Mouse (Mus musculus): ENCODE data around the gene Grid2. TPM values are rescaled to one million over a fixed set of nuclear protein-coding genes. Genes with fewer than 3 reads are reported as not detected.

The Grid2 gene
- not detected in 2 replicates for polyA plus RNA-seq (2012; ENCODE audit: insufficient read depth, insufficient read length, missing spikeins)

DNA sequence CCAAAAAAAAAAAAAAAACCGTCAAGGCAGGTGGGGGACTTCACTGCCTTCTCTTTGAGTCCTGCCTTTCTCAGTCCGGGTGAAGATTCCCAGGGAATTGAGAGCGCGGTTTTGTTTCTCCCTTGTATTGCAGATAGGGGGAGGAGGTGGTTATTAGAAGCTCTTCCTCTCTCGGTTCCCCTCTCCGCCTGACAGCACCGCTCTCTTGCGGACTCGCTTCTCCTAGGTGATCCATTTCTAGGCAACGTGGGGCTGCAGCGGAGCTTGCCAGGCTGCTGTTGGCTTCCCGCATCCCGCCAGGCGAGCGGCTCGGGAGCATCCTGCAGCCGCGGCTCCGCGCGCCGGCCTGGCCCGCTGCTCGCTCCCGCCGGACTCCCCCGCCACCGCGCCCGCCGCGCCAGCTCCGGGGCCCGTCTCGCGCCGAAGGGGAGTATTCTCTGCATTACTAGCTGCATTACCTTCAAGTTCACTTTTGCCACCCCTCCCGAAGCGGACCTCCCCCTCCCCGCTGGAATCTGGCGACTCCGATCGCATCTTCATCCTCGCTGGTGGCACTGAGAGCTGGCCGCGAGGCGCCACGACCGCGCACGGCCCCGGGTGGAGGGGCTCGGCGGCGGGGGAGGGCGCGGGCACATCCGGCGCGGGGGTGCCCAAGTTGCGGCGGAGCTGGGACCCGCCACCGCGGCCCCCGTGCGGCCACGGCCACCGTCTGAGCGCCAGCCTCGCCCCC lies at the start of gene Grid2:
TSS of gene Grid2 (plus strand) at position 51 of the 730 bp plus-strand sequence.
- Histone ChIP-seq H3K4me3 (ENCODE audit: insufficient read depth, low read depth, low read length) (peak within 1 kb of the TSS; percentile 22), H3K4me1 (ENCODE audit: control insufficient read depth, insufficient read depth, insufficient read length, low read length) (no peaks in the 10 kb centered on the region; the same call in 1 of the 2 replicates), H3K27ac (replicated peaks; ENCODE audit: low read depth, low read length) (no peak within 1 kb of the TSS)

DNA sequence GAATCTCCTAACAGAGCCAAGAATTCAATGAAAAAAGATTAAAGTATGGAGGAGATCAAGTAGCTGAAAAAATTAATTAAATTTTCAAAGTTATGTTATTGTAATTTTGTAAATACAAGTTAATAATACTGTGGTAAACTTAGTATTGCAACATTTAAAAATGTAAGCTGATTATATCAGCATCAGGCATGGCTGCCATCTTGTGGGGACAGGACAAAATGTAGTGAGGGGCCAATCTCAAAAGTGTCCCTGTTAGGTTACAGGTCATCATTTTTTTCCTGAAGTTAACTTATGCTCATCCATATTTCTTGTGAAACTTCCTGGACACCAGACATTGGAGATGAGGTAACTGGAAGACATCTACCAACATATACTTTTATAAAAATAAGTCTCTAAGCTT lies 4.9 kb upstream of the Grid2 start:
- no peak overlapping the region for H3K4me3 ChIP-seq (ENCODE audit: insufficient read depth, low read depth, low read length)
- no peak overlapping the region for H3K27ac ChIP-seq (replicated peaks; ENCODE audit: low read depth, low read length)
- no peaks in the 10 kb centered on the region for H3K4me1 ChIP-seq (ENCODE audit: control insufficient read depth, insufficient read depth, insufficient read length, low read length)

DNA sequence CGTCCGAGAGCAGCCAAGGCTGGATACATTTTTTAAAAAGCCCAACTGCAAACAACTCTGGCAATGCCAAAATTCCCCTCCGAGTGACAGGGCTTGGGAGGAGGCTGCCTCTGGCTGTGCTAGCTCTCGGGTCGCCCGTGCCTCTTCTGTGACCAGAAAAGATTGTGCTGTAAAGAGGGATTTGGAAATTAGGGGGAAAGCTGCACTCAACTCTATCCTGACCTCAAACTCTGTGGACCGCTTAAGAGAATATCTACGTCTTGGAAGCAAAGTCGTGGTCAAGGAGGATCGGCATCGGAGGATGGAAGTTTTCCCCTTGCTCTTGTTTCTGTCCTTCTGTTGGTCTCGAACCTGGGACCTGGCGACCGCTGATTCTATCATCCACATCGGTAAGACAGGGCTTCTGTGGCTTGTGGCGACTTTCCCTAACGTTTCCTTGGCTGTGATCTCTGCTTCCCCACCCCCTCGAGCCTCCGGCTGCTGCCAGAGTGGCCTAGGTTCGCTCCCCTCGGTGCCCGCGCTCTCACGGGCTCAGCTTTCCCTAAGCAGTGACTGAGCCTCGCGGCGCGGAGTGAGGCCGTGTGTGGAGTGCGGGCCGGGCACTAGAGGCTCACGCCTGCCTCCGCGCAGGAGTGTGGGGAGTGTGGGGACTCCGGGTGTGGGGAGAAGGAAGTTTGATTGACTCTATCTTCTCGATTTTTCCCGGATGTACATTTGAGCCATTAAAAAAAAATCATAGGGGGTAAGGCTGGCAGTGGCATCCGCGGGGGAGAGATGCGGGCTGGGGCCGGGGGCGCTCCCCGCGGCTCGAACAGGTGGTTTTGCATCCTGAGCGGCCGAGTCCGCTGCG lies 1.1 kb downstream of the Grid2 start:
- Histone ChIP-seq H3K4me3 (ENCODE audit: insufficient read depth, low read depth, low read length) (peak overlapping the region; percentile 22), H3K27ac (replicated peaks; ENCODE audit: low read depth, low read length) (no peak overlapping the region), H3K4me1 (ENCODE audit: control insufficient read depth, insufficient read depth, insufficient read length, low read length) (no peaks in the 10 kb centered on the region; the same call in 1 of the 2 replicates)

DNA sequence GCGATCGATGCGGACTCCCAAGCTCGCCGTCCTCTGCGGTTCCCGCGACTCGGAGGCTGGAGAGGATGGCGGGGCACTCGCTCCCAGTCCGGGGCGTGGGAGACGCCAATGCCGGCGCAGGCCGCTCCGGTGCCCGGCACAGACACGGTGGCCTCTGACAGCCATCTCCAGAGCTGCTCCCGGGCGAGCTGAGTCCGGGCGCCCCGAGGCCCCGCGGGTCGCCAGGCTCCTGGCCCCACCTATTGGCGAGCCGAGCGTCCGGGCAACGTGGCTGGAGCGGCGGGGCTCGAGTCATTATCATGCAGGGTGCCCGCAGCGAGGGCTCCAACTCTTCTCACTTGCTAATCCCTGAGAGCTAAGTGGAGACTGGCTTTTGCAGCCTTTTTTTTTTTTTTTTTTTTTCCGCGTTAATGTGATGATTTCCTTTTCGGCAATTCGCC lies 1.8 kb downstream of the Grid2 start:
- Histone ChIP-seq H3K4me1 (ENCODE audit: control insufficient read depth, insufficient read depth, insufficient read length, low read length) (no peaks in the 10 kb centered on the region; the same call in 1 of the 2 replicates), H3K27ac (replicated peaks; ENCODE audit: low read depth, low read length) (no peak overlapping the region), H3K4me3 (ENCODE audit: insufficient read depth, low read depth, low read length) (no peak overlapping the region)

DNA sequence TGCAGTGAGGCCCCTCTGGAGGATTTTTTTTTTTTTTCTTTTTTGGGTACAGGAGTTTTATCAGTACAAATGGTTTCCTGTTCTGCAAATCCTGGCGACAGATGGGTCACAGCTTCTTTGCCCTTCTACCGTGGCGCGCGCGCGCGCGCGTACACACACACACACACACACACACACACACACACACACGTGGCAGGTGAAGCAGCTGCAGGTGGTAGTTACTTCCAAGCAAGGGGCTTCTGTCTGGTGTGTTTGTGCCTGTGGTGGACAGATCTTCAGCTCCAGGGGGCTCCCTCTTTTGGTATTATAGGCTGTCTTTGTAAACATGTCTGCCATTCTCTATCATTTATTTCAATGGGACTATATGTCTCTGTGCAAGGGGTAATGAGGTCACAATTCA lies 2.2 kb downstream of the Grid2 start:
- Histone ChIP-seq H3K27ac (replicated peaks; ENCODE audit: low read depth, low read length) (no peak overlapping the region), H3K4me1 (ENCODE audit: control insufficient read depth, insufficient read depth, insufficient read length, low read length) (no peaks in the 10 kb centered on the region; the same call in 1 of the 2 replicates), H3K4me3 (ENCODE audit: insufficient read depth, low read depth, low read length) (no peak overlapping the region)

DNA sequence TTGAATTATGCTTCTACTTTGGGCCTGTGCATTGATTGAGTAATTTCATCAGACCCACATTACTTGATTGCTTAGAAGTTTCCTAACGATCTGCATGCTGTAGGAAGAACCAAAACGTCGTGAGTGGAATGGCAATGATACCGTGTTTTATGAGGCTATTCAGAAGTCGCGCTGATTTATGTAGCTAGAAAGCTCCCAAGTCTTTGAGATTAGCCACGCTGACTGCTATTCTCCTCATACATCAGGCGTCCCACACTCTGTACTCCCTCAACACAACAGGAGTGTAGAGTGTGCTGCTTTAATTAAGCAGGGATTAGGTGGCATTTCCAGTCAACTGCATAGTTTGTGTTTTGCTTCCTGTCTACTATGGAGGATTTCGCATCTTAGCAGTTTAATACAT lies 4.1 kb downstream of the Grid2 start:
- Histone ChIP-seq H3K4me1 (ENCODE audit: control insufficient read depth, insufficient read depth, insufficient read length, low read length) (no peaks in the 10 kb centered on the region; the same call in 1 of the 2 replicates), H3K27ac (replicated peaks; ENCODE audit: low read depth, low read length) (no peak overlapping the region), H3K4me3 (ENCODE audit: insufficient read depth, low read depth, low read length) (no peak overlapping the region)

DNA sequence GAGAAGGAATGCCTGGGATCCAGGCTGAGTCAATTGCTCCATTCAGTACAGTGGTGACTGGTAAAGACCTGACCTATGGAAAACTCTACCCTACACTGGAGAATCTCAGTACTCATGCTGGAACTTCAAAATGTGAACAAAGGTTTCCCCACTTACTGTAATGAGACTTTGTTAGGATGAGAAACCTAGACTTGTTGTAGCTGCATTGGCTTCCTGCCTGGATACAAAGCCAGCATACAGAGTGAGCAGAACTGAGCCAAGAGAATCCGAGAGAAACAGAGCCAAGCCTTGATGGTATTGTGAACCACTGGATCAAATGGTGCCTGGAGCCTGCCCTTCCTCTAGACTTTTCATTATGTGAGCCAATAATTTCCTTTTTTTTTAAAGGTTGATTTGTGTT lies 28.7 kb downstream of the Grid2 start:
- Histone ChIP-seq H3K4me3 (ENCODE audit: insufficient read depth, low read depth, low read length) (no peak overlapping the region), H3K4me1 (ENCODE audit: control insufficient read depth, insufficient read depth, insufficient read length, low read length) (no peaks in the 10 kb centered on the region), H3K27ac (replicated peaks; ENCODE audit: low read depth, low read length) (no peak overlapping the region)

DNA sequence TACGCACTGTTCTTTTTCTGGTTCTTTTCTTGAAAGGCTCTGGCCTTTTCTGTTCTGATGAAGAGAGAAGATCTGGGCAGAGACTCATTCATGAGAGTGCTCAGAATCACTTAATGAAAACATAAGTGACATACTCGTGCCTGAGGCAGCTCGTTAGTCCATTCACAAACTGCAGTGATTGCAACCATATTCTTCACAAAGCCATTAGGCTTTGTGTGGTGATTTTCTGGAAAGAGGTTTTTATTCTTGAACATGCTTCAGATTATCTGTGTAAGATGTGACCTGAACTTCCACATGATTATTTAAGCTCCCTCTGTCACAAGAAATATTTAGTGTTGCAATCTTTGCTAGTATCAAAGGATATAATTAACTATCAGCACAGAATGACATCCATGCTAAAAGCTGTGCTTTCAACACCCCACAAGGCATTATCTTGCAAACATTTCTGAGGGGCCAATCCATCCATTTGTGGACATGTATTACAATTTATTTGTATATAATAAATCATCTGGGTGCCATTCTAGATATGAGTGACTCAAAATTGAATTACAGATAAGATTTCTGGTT lies 86.8 kb downstream of the Grid2 start:
- no peaks in the 10 kb centered on the region for H3K4me1 ChIP-seq (ENCODE audit: control insufficient read depth, insufficient read depth, insufficient read length, low read length)
- H3K4me3 ChIP-seq (ENCODE audit: insufficient read depth, low read depth, low read length): no peak overlapping the region
- H3K27ac ChIP-seq (replicated peaks; ENCODE audit: low read depth, low read length): no peak overlapping the region

DNA sequence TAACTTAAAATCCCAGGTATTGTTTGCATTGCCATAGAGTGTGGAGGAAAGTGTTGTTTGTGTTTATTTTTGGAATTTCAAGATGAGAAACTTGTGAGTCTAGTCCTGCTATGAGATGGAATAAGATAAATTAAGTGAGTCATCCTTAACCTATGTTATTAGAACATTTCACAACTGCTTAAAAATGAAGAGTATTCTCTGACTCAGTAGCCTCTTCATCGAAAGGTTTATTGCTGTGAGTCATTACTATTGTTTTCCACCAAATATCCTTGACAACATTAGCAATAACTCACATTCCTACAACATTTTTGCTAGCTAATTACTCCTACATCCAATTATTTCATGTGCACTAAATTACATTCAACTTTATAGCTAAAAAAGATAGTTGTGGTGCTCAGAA lies 91.3 kb downstream of the Grid2 start:
- no peak overlapping the region for H3K4me3 ChIP-seq (ENCODE audit: insufficient read depth, low read depth, low read length)
- no peak overlapping the region for H3K27ac ChIP-seq (replicated peaks; ENCODE audit: low read depth, low read length)

DNA sequence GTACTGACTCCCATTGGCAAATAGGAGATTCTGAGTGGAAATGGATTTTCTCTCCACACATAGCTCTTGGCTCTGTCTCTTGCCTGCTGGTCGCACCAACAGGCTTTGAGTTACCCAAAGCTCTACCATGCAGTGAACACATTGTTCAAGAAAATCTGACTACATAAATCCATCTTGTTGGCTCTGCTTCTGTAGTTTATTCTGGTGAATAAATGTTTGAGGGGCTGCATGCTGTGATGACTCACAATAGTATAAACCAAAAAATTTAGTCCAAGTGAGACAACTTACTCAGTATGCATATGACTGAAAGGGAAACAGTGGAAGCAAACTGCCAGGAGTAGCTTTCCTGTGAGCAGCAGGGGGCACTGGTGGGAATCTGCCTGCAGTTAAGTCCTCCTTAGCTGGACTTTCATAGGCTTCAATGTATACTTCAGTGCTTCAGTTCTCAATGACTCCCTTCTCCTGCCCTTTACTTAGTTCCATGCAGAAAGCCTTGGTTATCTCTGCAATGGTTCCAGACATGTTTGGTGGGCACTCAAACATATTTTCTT lies 125.5 kb downstream of the Grid2 start:
- H3K4me3 ChIP-seq (ENCODE audit: insufficient read depth, low read depth, low read length): no peak overlapping the region
- H3K27ac ChIP-seq (replicated peaks; ENCODE audit: low read depth, low read length): no peak overlapping the region
- no peaks in the 10 kb centered on the region for H3K4me1 ChIP-seq (ENCODE audit: control insufficient read depth, insufficient read depth, insufficient read length, low read length)

More for the DNA sequence above, 91.3 kb downstream of the Grid2 start:
- H3K4me1 ChIP-seq (ENCODE audit: control insufficient read depth, insufficient read depth, insufficient read length, low read length): no peaks in the 10 kb centered on the region

DNA sequence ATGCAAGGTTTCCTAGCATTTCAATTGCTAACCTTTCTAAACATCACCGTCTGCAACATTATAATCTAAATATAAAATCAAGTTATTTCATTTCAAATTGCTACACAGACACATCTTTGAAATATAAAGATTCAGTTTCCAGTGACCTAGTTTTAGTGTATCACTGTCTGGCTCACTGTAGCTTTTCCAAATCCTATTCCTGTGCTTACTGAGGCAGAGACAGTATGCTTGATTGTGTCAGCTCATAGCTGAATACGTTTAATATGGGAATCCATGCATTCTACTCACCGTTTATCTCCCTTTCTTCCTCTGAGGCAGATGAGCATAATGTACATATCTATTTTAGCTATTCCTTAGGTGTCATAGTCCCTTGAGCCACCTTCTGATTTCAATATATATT lies 146.0 kb downstream of the Grid2 start:
- H3K27ac ChIP-seq (replicated peaks; ENCODE audit: low read depth, low read length): no peak overlapping the region
- H3K4me3 ChIP-seq (ENCODE audit: insufficient read depth, low read depth, low read length): no peak overlapping the region

DNA sequence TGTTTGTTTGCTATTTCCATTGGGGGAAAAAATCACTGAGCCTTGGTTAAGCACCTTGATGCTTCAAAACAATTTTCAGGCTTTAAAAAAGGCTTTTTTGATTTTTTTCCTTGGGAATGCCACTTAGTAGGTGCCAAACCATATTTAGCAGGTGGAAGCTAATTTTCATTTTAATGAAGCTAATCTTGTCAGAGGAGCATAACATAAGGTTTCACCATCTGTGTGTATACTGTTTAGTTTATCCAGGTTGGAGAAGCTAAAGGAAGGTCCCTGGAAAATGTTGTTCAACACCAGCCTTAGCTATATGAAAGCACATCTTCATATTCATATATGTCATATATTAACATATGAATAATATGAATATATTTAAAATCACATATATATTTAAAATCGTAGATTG lies 161.9 kb downstream of the Grid2 start:
- Histone ChIP-seq H3K4me1 (ENCODE audit: control insufficient read depth, insufficient read depth, insufficient read length, low read length) (no peaks in the 10 kb centered on the region), H3K27ac (replicated peaks; ENCODE audit: low read depth, low read length) (no peak overlapping the region), H3K4me3 (ENCODE audit: insufficient read depth, low read depth, low read length) (no peak overlapping the region)

More for the DNA sequence above, 146.0 kb downstream of the Grid2 start:
- H3K4me1 ChIP-seq (ENCODE audit: control insufficient read depth, insufficient read depth, insufficient read length, low read length): no peaks in the 10 kb centered on the region

DNA sequence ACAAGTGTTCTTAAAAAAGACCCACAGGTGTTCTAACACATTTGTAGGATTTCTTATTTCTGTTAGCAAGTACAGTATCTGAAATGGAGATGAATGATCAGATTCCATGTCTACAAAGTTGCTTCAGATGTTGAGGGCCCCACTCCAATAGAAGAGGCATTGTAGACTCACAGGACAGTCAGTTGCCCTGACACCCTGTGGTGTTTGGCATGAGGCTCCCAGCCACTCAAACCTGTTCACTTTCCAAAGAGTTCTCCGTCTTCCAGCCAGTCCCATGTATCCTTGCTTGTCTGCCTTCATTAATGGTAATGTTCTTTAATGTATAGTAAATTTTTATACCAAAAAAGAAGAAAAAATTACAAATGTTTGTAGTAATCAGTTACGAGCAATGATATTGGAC lies 177.1 kb downstream of the Grid2 start:
- H3K27ac ChIP-seq (replicated peaks; ENCODE audit: low read depth, low read length): no peak overlapping the region
- no peaks in the 10 kb centered on the region for H3K4me1 ChIP-seq (ENCODE audit: control insufficient read depth, insufficient read depth, insufficient read length, low read length)

DNA sequence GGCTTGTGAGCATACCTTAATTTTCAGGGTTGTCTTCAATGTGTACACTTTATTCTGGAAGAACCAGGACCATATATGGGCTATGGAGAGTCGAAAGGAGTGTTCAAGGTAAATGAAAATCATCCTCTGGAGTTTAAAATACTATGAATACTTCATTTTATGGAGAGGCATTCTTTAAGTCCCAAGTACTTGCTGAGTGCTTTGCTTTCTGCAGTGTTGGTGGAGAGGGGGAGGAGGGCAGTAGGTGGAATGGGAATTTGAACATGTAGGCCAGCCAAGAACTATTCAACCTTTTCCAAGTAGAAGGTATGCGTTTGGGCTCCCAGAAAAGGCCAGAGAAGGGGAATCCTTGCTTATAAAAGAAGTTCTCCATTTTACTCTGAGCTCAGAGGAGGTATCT lies 192.5 kb downstream of the Grid2 start:
- no peak overlapping the region for H3K27ac ChIP-seq (replicated peaks; ENCODE audit: low read depth, low read length)
- H3K4me3 ChIP-seq (ENCODE audit: insufficient read depth, low read depth, low read length): no peak overlapping the region
- no peaks in the 10 kb centered on the region for H3K4me1 ChIP-seq (ENCODE audit: control insufficient read depth, insufficient read depth, insufficient read length, low read length)

More for the DNA sequence above, 177.1 kb downstream of the Grid2 start:
- H3K4me3 ChIP-seq (ENCODE audit: insufficient read depth, low read depth, low read length): no peak overlapping the region

DNA sequence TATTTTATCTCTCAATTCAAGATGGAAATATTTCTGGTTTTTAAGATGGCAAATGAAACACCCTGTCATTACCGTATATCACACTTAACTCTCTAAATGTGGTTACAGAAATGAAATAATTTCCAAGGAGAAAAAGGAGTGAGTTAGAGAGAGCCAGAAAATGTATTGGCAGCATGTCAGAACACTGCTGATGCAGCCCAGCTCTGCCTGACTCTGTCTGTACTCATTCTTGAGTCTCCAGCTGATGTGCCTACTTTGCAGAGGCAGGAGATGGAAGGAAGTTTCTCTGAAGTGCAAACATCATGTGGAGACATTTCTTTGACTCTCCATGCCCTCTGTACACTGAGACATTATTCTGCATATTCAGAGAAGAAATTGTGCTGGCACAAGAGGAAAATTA lies 226.5 kb downstream of the Grid2 start:
- no peak overlapping the region for H3K27ac ChIP-seq (replicated peaks; ENCODE audit: low read depth, low read length)
- H3K4me3 ChIP-seq (ENCODE audit: insufficient read depth, low read depth, low read length): no peak overlapping the region
- H3K4me1 ChIP-seq (ENCODE audit: control insufficient read depth, insufficient read depth, insufficient read length, low read length): no peaks in the 10 kb centered on the region
